In the genomic region with DNA sequence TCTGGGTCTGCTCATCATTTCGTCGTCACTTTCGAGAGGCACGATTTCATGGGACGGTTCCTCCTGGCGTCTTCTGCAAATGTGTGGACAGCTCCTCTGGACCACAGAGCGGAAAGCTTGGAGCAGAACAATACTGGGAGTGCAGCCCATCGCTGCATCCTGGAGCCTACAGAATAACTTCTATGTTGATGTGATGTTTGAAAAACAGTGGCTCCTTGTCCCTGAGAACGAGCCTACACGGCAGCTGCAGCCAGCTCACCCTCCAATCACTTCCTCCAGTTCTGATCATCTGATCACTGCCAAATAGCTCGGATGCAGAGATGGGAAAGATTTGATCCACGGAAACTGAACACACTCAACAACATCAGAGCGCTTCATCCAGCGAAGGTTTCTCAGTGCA, we compare ENCODE assay signal across 8 mouse cellular contexts. TPM values are rescaled to one million over a fixed set of nuclear protein-coding genes. Genes with fewer than 3 reads are reported as not detected.
A peak's percentile ranks its signal among the peaks of the same experiment; 100 is the strongest.
DNase-seq lines count a peak whose midpoint lies in the region; ATAC-seq lines count a peak whose summit lies in the region.

No protein-coding gene starts in this region.

- H3K27ac ChIP-seq in neural tube, embryonic 13.5 days (replicated peaks), result 0 out of 2 replicates have a peak overlapping the region, but pooled peaks have one; percentile 2
- peak overlapping the region; percentile 62 for H3K27ac ChIP-seq in stomach, embryonic 15.5 days

- DNase-seq in cerebellum, adult 9-11 months, result peak; percentile 4
- no peak for DNase-seq in cerebellum, adult 9-10 months
- no peak for DNase-seq in neural tube, embryonic 10.5 days (ENCODE audit: extremely low spot score, low spot score)
- peak; percentile 29 to 37 for DNase-seq in layer of hippocampus, adult 8-10 months (ENCODE audit: low spot score in 2 of 2)
- no peak for DNase-seq in spleen, adult 18-20 months
- DNase-seq in Muller cell, postnatal 12 days (ENCODE audit: inconsistent ontology term), result no peak

- no peaks in the 10 kb centered on the region for H3K9me3 ChIP-seq in neural tube, embryonic 13.5 days
- no peaks in the 10 kb centered on the region for H3K9me3 ChIP-seq in stomach, embryonic 15.5 days

- H3K4me3 ChIP-seq in neural tube, embryonic 13.5 days, result peak overlapping the region; percentile 1; the same call in 1 of the 2 replicates
- H3K4me3 ChIP-seq in stomach, embryonic 15.5 days (replicated peaks), result peak overlapping the region; percentile 16

- no peaks in the 10 kb centered on the region for H3K4me1 ChIP-seq in neural tube, embryonic 13.5 days (replicated peaks)
- H3K4me1 ChIP-seq in stomach, embryonic 15.5 days, result no peaks in the 10 kb centered on the region

- H3K27me3 ChIP-seq in neural tube, embryonic 13.5 days, result no peaks in the 10 kb centered on the region
- no peaks in the 10 kb centered on the region for H3K27me3 ChIP-seq in stomach, embryonic 15.5 days (replicated peaks)

- H3K9ac ChIP-seq in neural tube, embryonic 13.5 days, result no peak overlapping the region
- H3K9ac ChIP-seq in stomach, embryonic 15.5 days, result no peak overlapping the region

- no peaks in the 10 kb centered on the region for H3K36me3 ChIP-seq in neural tube, embryonic 13.5 days
- H3K36me3 ChIP-seq in stomach, embryonic 15.5 days, result no peaks in the 10 kb centered on the region

- 77% methylated on average over 14 of the region's 14 CpGs for WGBS in neural tube, embryonic 13.5 days
- WGBS in stomach, embryonic 15.5 days, result 42% methylated on average over 14 of the region's 14 CpGs

- H3K4me2 ChIP-seq in neural tube, embryonic 13.5 days, result peak overlapping the region; percentile 24; the same call in 1 of the 2 replicates
- peak overlapping the region; percentile 40 for H3K4me2 ChIP-seq in stomach, embryonic 15.5 days

- ATAC-seq in neural tube, embryonic 13.5 days (ENCODE audit: low read depth), result no peak
- ATAC-seq in stomach, embryonic 15.5 days (ENCODE audit: insufficient read depth, low FRiP score, low read depth), result no peak

RNA-seq across cellular contexts. Expression of gene Dock10, which starts 49.0 kb away (rescaled TPM):
- polyA plus RNA-seq in neural tube, embryonic 13.5 days (2015; fragmentation: Nextera tagmentation; extraction: Ambion mirVana), result 3.7 and 5.0 TPM in 2 replicates
- 10 to 100 TPM; 76.7 to 93.2 (median 85.1) TPM for total RNA-seq in layer of hippocampus, adult 8-10 months (2022)
- polyA plus RNA-seq in stomach, embryonic 15.5 days (2015; fragmentation: Nextera tagmentation; extraction: Ambion mirVana), result 5.8 and 6.2 TPM in 2 replicates

Comparison
In these comparisons a context has a peak if more than half of its experiments do, and no peak if none do; other contexts are left out.
1. DNase-seq: peak in cerebellum, adult 9-11 months (single experiment) and layer of hippocampus, adult 8-10 months (2 of 2); none in cerebellum, adult 9-10 months (single experiment), neural tube, embryonic 10.5 days (single experiment), spleen, adult 18-20 months (0 of 2) and Muller cell, postnatal 12 days (single experiment).